Mouse (Mus musculus) CD8-positive naive resting alpha-beta T cell, adult 2 months (primary cell): Measurements from ENCODE around the gene Lpp.

Experiments
- DNase-seq, 2 experiments: peaks; one replicate each; pipeline ENCODE4 v3.0.0; 2022; ENCODE audit warnings: low read depth in 2 of 2, low spot score in 2 of 2

The Lpp gene

DNA sequence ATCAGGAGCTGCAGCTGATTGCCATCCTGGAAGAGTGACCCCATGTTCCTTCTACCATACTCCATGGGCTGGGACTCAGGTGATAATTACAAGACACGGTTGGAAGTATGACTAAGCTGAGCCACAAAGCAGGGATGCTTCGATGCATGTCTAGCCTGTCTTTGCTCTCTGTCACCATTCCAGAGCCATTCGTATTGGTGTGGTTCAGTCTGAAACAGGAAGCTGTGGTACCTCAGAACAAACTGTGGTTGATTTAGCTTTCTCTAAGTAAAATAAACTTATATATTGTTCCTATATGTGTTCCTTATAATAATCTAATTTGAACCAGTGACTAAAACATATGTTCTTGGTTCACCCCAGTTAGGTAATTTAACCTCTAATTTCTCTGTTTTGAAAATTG, 519.7 kb downstream of the Lpp start:
- peak in 1 of 2 experiments; percentile 18 for DNase-seq

- no peak for DNase-seq
Observed at GRCm38 (mm10) chr16:24913641-24914392, 520.5 kb downstream of the Lpp start.

DNA sequence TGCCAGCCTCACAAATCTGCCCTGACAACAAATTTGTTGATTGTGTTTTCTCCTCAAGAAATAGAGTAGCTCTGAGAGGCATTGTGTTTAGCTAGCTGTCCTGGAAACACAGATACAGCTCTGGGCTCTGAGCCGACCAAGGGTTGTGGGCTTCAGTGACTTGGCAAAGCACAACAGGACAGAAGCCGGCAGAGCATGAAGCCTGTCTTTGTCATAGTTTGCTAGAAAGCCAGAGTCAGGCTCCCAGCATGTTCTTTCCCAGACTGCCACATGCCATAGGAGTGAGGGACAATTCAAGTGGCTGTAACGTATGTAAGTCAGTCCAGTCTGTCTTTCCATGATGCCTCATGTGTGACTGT, 521.1 kb downstream of the Lpp start:
- DNase-seq = no peak

DNA sequence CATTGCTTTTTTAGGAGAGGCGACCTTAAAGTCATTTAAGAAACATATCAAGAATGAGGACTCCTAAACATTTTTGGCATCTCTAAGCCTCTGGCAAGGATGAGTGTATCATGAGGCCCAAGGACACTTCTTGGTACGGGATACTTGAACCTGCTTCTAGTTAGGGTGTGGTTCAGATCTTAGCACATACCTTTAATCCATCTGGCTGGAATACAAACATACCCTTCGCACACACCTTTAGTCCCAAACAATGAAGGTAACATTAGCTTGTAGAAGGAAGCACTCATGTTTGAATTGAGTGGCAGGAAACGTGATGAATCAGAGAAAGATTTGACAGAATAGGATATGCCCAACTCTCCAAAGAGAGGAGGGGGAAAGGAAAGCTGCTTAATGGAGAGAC, 522.2 kb downstream of the Lpp start:
- DNase-seq = no peak

- DNase-seq = no peak
Observed at GRCm38 (mm10) chr16:24919349-24920012, 526.2 kb downstream of the Lpp start.

DNA sequence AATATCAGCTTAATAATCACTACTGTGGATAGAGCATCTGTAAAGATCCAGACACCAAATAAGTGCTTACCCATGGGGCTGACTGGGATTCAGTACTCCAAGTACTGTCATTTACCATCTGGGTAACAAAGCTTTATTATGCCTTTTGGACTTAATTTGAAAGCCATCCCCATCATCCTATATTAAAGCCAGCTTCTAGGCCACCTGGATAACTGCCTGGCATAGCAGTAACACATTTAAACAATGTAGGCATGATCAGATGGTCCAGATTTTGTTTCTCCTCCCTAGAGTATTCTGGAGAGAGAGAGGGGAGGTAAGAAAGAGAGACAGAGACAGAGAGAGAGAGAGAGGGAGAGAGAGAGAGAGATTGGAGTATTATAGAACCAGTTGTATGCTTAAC, 536.8 kb downstream of the Lpp start:
- DNase-seq = no peak

DNA sequence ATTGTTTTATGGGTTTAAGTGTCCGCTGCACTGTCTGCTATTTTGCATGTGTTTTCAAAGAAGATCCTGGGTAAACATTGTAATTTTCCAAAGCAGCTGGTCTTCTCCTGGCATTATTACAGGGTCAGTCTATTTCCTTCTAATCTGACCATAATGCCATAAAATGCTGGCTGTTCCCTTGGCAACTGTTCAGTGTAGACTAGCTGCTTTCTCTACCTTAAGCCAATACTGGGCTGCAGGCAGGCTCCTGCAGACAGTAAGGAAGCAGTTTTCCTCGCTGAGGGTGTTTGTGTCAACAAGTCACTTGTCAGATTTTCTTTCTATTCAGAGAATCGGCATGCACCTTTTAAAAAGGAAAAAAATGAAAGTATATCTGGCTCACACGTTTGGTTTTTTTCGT, 537.3 kb downstream of the Lpp start:
- no peak for DNase-seq

DNA sequence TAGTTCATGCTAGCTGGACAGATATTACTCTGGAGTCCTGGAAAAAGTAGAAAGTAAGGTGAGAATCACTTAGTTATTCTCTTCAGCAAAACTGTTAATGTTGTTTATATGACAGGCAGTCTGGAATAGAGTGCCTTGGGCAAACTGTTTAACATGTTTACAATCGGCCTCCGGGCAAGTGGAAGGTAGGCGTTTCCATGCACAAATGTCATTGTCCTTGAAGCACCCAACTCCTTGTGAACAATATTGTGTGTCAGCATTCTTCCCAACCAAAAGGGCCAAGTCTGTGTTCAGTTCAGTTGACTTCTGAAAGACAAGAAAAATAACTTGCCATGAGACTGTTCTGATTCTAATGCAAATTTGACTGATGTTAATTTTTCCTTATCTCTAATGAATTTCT, 539.5 kb downstream of the Lpp start:
- no peak for DNase-seq

- DNase-seq = no peak
Observed at GRCm38 (mm10) chr16:24933691-24934090, 540.4 kb downstream of the Lpp start.

GRCm38 (mm10) chr16:24941306-24942160, 548.2 kb downstream of the Lpp start:
- DNase-seq = no peak

DNA sequence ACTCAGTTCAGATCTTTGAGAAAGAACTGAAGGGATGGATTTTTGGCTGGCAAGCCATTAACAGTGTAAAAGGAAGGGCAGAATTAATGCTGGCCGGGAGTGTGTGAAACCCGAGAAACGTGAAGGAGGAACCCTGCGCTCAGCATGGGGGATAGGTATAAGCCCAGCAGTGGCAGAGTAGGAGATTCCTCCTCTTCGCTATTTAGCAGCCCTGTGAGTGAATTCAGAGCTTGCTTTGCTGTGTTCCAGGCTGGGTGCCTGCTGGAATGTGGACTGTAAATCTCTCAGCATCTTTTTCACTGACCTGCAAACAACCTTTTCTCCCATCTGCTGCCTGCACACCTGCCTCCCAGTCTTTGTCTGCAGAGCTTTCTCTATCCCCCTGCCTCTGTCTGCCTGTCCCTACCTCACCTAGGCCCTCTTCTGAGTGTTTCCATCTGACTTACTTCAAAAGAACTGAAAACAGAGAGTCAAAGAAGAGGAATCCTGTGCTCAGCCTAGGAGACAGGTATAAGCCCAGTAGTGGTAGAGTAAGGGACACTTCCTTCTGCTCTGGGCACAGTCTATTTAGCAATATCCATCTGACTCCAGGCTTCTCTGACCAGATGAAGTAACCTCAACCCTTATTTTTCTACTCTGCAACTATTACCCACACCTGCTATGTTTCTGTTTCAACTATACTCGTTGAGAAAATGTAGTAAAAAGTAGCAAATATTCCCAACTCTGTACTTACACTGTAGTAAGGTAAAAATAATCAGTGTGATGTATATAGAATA, 550.4 kb downstream of the Lpp start:
- no peak for DNase-seq

- no peak for DNase-seq
Observed at GRCm38 (mm10) chr16:24946356-24946755, 553.0 kb downstream of the Lpp start.

- DNase-seq = no peak
Observed at GRCm38 (mm10) chr16:24947485-24947884, 554.2 kb downstream of the Lpp start.

DNA sequence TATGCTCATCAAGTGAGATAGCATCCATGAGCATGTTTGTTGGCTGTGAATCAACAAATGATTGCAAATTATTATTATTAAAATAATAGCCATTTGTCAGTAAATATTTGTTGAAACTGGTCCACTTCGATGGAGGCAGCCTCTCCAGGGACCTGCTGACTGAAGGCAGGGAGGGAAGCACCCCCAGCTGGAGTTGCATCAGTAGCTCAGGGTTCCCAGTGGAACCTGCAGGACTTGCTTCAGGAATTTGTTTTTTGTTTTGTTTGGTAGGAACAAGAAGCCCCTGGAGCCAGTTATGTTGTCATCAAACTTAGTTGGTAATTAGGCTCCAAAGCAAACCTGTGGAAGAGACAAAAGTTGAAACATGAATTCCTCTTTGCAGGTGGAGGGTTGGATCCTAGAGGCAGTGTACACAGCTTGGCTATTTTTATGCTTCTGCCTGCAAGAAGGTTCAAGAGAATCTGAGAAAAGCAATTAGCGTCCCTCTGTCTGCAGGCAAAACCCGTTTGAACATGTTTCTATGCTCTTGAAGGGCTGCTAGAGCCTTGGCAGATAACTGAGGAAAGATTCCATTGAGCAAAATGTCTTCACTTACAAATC, 554.9 kb downstream of the Lpp start:
- no peak for DNase-seq

- DNase-seq = no peak
Observed at GRCm38 (mm10) chr16:24949265-24949664, 556.0 kb downstream of the Lpp start.

DNA sequence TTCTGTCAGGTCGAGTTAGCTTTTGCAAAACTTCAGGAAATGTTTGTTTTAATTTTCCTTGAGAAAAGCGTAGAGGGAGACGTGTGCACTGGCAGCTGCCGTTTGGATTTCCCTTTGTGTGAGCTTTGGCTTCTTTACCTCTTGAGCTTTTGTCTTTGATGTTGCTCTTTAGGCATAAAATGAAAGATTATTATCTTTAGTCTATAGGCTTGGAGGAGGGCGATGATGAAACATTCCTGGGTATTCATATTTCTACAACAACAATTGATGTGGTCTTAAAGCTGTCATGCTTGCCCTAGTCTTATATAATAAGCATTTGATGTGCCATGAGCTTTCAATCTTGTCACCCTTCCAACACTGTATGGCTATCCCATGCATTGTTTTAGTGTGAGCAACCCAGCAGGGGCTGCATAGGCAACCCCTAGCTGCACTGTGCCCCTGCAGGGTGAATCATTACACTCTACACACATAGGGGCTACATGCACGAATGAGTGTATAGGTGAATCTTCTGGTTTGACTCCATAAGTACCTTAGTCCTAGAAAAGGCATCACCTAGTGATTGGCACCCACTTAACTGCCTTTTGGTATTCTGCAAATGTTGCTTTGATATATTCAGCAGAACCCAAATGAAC, 556.9 kb downstream of the Lpp start:
- no peak for DNase-seq

DNA sequence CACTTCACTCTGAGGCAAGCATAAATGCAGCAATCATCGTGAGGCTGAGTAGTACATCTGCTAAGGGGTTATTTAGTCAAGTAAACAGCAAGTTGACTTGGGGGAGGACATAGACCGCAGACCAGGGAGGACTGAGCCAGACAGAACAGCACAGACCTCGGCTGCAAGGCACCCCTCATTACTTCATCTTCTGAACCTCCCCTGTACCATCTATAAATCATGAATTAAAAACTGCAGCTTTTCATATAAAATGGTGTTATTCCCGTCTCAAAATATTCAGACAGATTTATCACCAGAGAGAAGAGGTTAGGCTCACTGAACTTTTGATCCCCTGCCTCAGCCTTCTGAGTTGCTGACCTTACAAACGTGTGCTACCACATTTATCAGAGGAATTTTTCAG, 558.6 kb downstream of the Lpp start:
- no peak for DNase-seq

- DNase-seq = no peak
Observed at GRCm38 (mm10) chr16:24955054-24955453, 561.7 kb downstream of the Lpp start.

DNA sequence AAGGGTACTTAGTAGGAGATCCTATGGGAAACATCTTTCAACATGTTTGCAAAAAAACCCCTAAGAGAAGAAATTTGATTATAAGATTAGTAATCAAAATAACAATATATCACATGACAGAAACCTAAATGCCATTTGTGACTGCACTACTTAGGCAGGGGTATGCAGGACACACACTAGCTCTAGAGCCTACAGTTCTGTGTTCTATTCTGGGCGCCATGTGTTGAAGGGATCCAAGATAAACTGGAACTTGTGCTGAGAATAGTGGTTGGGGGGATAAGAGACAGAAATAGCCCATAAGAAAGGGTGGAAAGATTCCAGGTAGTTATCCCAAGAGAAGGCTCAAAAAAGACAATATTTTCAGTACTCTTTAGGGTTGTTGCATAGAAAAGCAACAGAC, 565.4 kb downstream of the Lpp start:
- no peak for DNase-seq
